8 mouse cellular contexts compared by ENCODE assay signal in the genomic region with DNA sequence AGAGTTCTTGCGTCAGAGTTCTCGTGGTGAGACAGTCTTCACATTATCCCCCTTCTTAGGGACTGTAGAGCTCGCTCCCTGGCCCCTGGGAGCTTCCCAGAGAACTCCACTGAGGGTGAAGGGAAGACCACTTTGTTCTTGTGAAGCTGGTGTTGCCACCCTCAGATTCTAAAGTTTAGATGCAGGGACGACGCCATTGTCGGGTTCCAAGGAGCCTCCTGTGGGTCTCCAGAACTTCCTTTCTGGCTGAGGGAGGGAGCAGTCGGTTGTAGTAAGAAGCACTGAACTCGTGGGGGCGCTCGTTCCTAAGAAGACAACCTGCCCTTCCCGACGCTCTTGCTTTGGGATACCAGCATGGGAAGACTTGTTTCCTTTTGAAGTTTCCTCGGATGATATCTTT. TPM values are rescaled to one million over a fixed set of nuclear protein-coding genes. Genes with fewer than 3 reads are reported as not detected.
DNase-seq lines count a peak whose midpoint lies in the region.
"Not testable (repeated sequence)": the region's sequence is repeated elsewhere in the genome, so short reads cannot be mapped to it uniquely, and the experiment has no call there.

A gene (minus strand): TSS at position 223 of the 400 bp plus-strand sequence.

- DNase-seq in ES-CJ7 (ENCODE audit: low read depth, low spot score), result peak; percentile 7
- peak; percentile 24 to 54 for DNase-seq in adrenal gland, postnatal 36 days
- DNase-seq in embryo, embryonic 11.5 days (ENCODE audit: low read depth, low spot score), result peak; percentile 0
- DNase-seq in heart, adult 18-20 months, result peak; percentile 22 to 72
- peak; percentile 22 to 35 for DNase-seq in kidney, adult 8-10 months
- peak; percentile 2 to 10 for DNase-seq in left cerebral cortex, postnatal 25 days (ENCODE audit: low spot score in 2 of 2)
- peak; percentile 0 for DNase-seq in naive thymus-derived CD4-positive, alpha-beta T cell, adult 2 months (ENCODE audit: low read depth)
- peak; percentile 75 for DNase-seq in testis, postnatal 10 days (ENCODE audit: low spot score)

- intact Hi-C loops in left cerebral cortex, postnatal 25 days (cut with DNase I), result not testable (repeated sequence)

RNA-seq across cellular contexts. Expression of the gene that starts here (rescaled TPM):
- under 1 TPM; 0.50 to 0.53 TPM for total RNA-seq in adrenal gland, postnatal 36 days (2021)
- total RNA-seq in heart, adult 18-20 months (2021), result under 1 TPM in 1 of 2 experiments, not detected in 1; 0.20 TPM
- total RNA-seq in left cerebral cortex, postnatal 25 days (2021), result 1 to 10 TPM; 3.6 to 3.8 TPM

Comparison
In these comparisons a context has a peak if more than half of its experiments do, and no peak if none do; other contexts are left out.
1. Peak in every context shown above with its lines: DNase-seq.
2. Peak in DNase-seq in adrenal gland, postnatal 36 days; RNA of the gene not detected or under 1 TPM.
3. Peak in DNase-seq in heart, adult 18-20 months; RNA of the gene not detected or under 1 TPM.
4. DNase-seq: peak in every context shown above with its lines; median percentile 75 in testis, postnatal 10 days; 47 in heart, adult 18-20 months; 39 in adrenal gland, postnatal 36 days; 28 in kidney, adult 8-10 months; 7 in ES-CJ7; 6 in left cerebral cortex, postnatal 25 days; 0 in embryo, embryonic 11.5 days; 0 in naive thymus-derived CD4-positive, alpha-beta T cell, adult 2 months.